Mouse (Mus musculus) embryo, embryonic 11.5 days (tissue): ENCODE data around the gene Gm11564.
"Not testable (repeated sequence)": the region's sequence is repeated elsewhere in the genome, so short reads cannot be mapped to it uniquely, and the experiment has no call there.

Source experiments
- DNase-seq: peaks from one replicate; pipeline ENCODE4 v3.0.0-alpha.2; 2012; ENCODE audit warnings: low read depth, low spot score

The Gm11564 gene

GRCm38 (mm10) chr11:99815566-99815965, at the start of gene Gm11564:
Gene Gm11564, minus strand, starts transcription at chr11:99815666.
- not testable (repeated sequence) for DNase-seq

GRCm38 (mm10) chr11:99864176-99864575, 48.7 kb upstream of the Gm11564 start, which contains the start of gene Gm11559:
Gene Gm11559, plus strand, starts transcription at chr11:99864476.
- DNase-seq = not testable (repeated sequence)

GRCm38 (mm10) chr11:99858761-99859160, 43.3 kb upstream of the Gm11564 start:
- no peak for DNase-seq

GRCm38 (mm10) chr11:99857617-99858016, 42.2 kb upstream of the Gm11564 start, which contains the start of gene Gm11568:
Gene Gm11568, plus strand, starts transcription at chr11:99857917.
- no peak for DNase-seq

GRCm38 (mm10) chr11:99854121-99854520, 38.7 kb upstream of the Gm11564 start:
- DNase-seq = peak; percentile 1

GRCm38 (mm10) chr11:99851508-99851907, 36.0 kb upstream of the Gm11564 start, which contains the start of gene Krtap4-16:
Gene Krtap4-16, minus strand, starts transcription at chr11:99851608.
- no peak for DNase-seq

GRCm38 (mm10) chr11:99846746-99847145, 31.3 kb upstream of the Gm11564 start:
- DNase-seq = no peak

- no peak for DNase-seq
Observed at GRCm38 (mm10) chr11:99842185-99842584, 26.7 kb upstream of the Gm11564 start.

- no peak for DNase-seq
Observed at GRCm38 (mm10) chr11:99837966-99838365, 22.5 kb upstream of the Gm11564 start, which contains the start of gene 2300003K06Rik. Gene 2300003K06Rik, minus strand, starts transcription at chr11:99838066.

- DNase-seq = not testable (repeated sequence)
Observed at GRCm38 (mm10) chr11:99809792-99810191, 5.7 kb downstream of the Gm11564 start, which contains the start of gene Krtap4-13. Gene Krtap4-13, minus strand, starts transcription at chr11:99809892.

- DNase-seq = not testable (repeated sequence)
Observed at GRCm38 (mm10) chr11:99804346-99804745, 11.1 kb downstream of the Gm11564 start, which contains the start of gene Gm11554. Gene Gm11554, minus strand, starts transcription at chr11:99804446.

GRCm38 (mm10) chr11:99798832-99799231, 16.6 kb downstream of the Gm11564 start, which contains the start of gene Gm11569:
Gene Gm11569, minus strand, starts transcription at chr11:99798932.
- DNase-seq = not testable (repeated sequence)

GRCm38 (mm10) chr11:99793367-99793766, 22.1 kb downstream of the Gm11564 start, which contains the start of gene Gm11596:
Gene Gm11596, minus strand, starts transcription at chr11:99793467.
- DNase-seq = no peak

- DNase-seq = not testable (repeated sequence)
Observed at GRCm38 (mm10) chr11:99784900-99785299, 30.6 kb downstream of the Gm11564 start, which contains the start of gene Krtap4-9. Gene Krtap4-9, plus strand, starts transcription at chr11:99785200.

- DNase-seq = no peak
Observed at GRCm38 (mm10) chr11:99780604-99781003, 34.9 kb downstream of the Gm11564 start, which contains the start of gene Krtap4-8. Gene Krtap4-8, minus strand, starts transcription at chr11:99780704.

- no peak for DNase-seq
Observed at GRCm38 (mm10) chr11:99778401-99778800, 37.1 kb downstream of the Gm11564 start.

- not testable (repeated sequence) for DNase-seq
Observed at GRCm38 (mm10) chr11:99772813-99773212, 42.7 kb downstream of the Gm11564 start, which contains the start of gene Gm11595. Gene Gm11595, minus strand, starts transcription at chr11:99772913.

GRCm38 (mm10) chr11:99768410-99768809, 47.1 kb downstream of the Gm11564 start:
- no peak for DNase-seq
